Mouse (Mus musculus) limb, embryonic 14.5 days (tissue): ENCODE measurements at regions not wholly inside any gene's neighbourhood (a gene's known extent, or its start where the extent isn't known, plus 50 kb on each side); places are given as distances from the start of the nearest gene placed in this dataset.
"Not testable (repeated sequence)": the region's sequence is repeated elsewhere in the genome, so short reads cannot be mapped to it uniquely, and the experiment has no call there.

Experiments
- ATAC-seq: fragments of 200-750 bp; cut with Nextera tagmentation; 2 replicates; pipeline ENCODE4 v1.8.0; 2017; ENCODE audit warnings: low read depth, moderate number of reproducible peaks, moderate TSS enrichment; ENCODE audit not compliant: low FRiP score
- DNase-seq: peaks from one replicate; pipeline ENCODE4 v3.0.0-alpha.2; 2015; ENCODE audit warnings: low spot score
- H3K27ac ChIP-seq: fragments of 300-500 bp; sonication (generic); replicated peaks from 2 replicates; pipeline ENCODE4 v1.5.1; 2014; ENCODE audit warnings: low read depth, mild to moderate bottlenecking, low read length, moderate library complexity, mixed read lengths
- H3K27me3 ChIP-seq: fragments of 300-500 bp; sonication (generic); 2 replicates; pipeline ENCODE4 v1.6.1; 2014; ENCODE audit warnings: low read length, mixed read lengths; ENCODE audit not compliant: control insufficient read depth, insufficient read depth
- H3K36me3 ChIP-seq: fragments of 300-500 bp; sonication (generic); 2 replicates; pipeline ENCODE4 v1.6.1; 2014; ENCODE audit warnings: mild to moderate bottlenecking, low read length, moderate library complexity, mixed read lengths; ENCODE audit not compliant: control insufficient read depth, insufficient read depth
- H3K4me1 ChIP-seq: fragments of 300-500 bp; sonication (generic); 2 replicates; pipeline ENCODE4 v1.6.1; 2014; ENCODE audit warnings: antibody characterized with exemption, low read length, mixed read lengths; ENCODE audit not compliant: control insufficient read depth, insufficient read depth
- H3K4me2 ChIP-seq: fragments of 300-500 bp; sonication (generic); replicated peaks from 2 replicates; pipeline ENCODE4 v1.6.1; 2014; ENCODE audit warnings: low read depth, mild to moderate bottlenecking, low read length, moderate library complexity; ENCODE audit not compliant: severe bottlenecking
- H3K4me3 ChIP-seq: fragments of 300-500 bp; sonication (generic); replicated peaks from 2 replicates; pipeline ENCODE4 v1.5.1; 2014; ENCODE audit warnings: low read length
- H3K9ac ChIP-seq: fragments of 300-500 bp; sonication (generic); 2 replicates; pipeline ENCODE4 v1.6.1; 2014; ENCODE audit warnings: mild to moderate bottlenecking, low read depth, low read length, moderate library complexity; ENCODE audit not compliant: severe bottlenecking
- H3K9me3 ChIP-seq: fragments of 300-500 bp; sonication (generic); 2 replicates; pipeline ENCODE4 v1.6.1; 2016; ENCODE audit warnings: low read length; ENCODE audit not compliant: control insufficient read depth
- POLR2A ChIP-seq: fragments of 200-500 bp; IDR thresholded peaks from 2 replicates; pipeline ENCODE4 v1.8.0; 2012; ENCODE audit warnings: inconsistent platforms, mild to moderate bottlenecking, moderate library complexity, borderline replicate concordance; ENCODE audit not compliant: insufficient read depth, insufficient read length; ENCODE audit errors: extremely low read depth
- WGBS: fragments of 180-500 bp; shearing (Covaris S2); extraction: QIAGEN DNeasy Blood & Tissue Kit; methylation state at CpG from one replicate; pipeline ENCODE4 v1.1.7; 2014; 5-methylcytosine and 5-hydroxymethylcytosine counted together

GRCm38 (mm10) chr10:70843848-70844247 lies 188.1 kb upstream of the Phyhipl start:
- Histone ChIP-seq H3K9ac (no peak overlapping the region), H3K27me3 (no peaks in the 10 kb centered on the region), H3K4me2 (no peak overlapping the region), H3K36me3 (no peaks in the 10 kb centered on the region), H3K4me1 (no peaks in the 10 kb centered on the region), H3K27ac (no peak overlapping the region), H3K9me3 (peaks cover 4% of the 10 kb centered on the region; the same call in 1 of the 2 replicates), H3K4me3 (no peak overlapping the region)
- 88% methylated on average over 2 of the region's 2 CpGs for WGBS
- no peak for TF ChIP-seq POLR2A
- DNase-seq (no peak), ATAC-seq (no peak)

GRCm38 (mm10) chr10:70842176-70842838 lies 186.5 kb upstream of the Phyhipl start:
- TF ChIP-seq POLR2A = no peak
- 83% methylated on average over 4 of the region's 4 CpGs for WGBS
- Histone ChIP-seq H3K9me3 (peaks cover 4% of the 10 kb centered on the region; the same call in 1 of the 2 replicates), H3K9ac (no peak overlapping the region), H3K27me3 (no peaks in the 10 kb centered on the region), H3K27ac (no peak overlapping the region), H3K4me3 (no peak overlapping the region), H3K4me2 (no peak overlapping the region), H3K4me1 (no peaks in the 10 kb centered on the region), H3K36me3 (no peaks in the 10 kb centered on the region)
- no peak for ATAC-seq
- no peak for DNase-seq

- not testable (repeated sequence) for H3K4me3 ChIP-seq, H3K9ac ChIP-seq
- 90% methylated on average over 2 of the region's 2 CpGs for WGBS
Observed at GRCm38 (mm10) chr10:70841179-70841578, 185.4 kb upstream of the Phyhipl start.

GRCm38 (mm10) chr10:70838147-70838546 lies 182.4 kb upstream of the Phyhipl start:
- H3K9ac ChIP-seq = no peak overlapping the region
- no peak overlapping the region for H3K27ac ChIP-seq
- ATAC-seq (no peak), DNase-seq (no peak)
- peaks cover 4% of the 10 kb centered on the region; the same call in 1 of the 2 replicates for H3K9me3 ChIP-seq
- no peaks in the 10 kb centered on the region for H3K27me3 ChIP-seq
- no peak overlapping the region for H3K4me2 ChIP-seq
- H3K36me3 ChIP-seq = no peaks in the 10 kb centered on the region
- H3K4me3 ChIP-seq = no peak overlapping the region
- 86% methylated on average over 4 of the region's 4 CpGs for WGBS
- TF ChIP-seq POLR2A = no peak
- H3K4me1 ChIP-seq = no peaks in the 10 kb centered on the region

More at GRCm38 (mm10) chr10:70841179-70841578, 185.4 kb upstream of the Phyhipl start:
- ATAC-seq, DNase-seq, H3K9me3 ChIP-seq, H3K27me3 ChIP-seq, H3K27ac ChIP-seq, H3K4me2 ChIP-seq, H3K36me3 ChIP-seq, H3K4me1 ChIP-seq: not testable (repeated sequence)

- Histone ChIP-seq H3K9ac (no peak overlapping the region), H3K27me3 (no peaks in the 10 kb centered on the region), H3K27ac (no peak overlapping the region), H3K4me3 (no peak overlapping the region), H3K36me3 (no peaks in the 10 kb centered on the region), H3K9me3 (peaks cover 4% of the 10 kb centered on the region; the same call in 1 of the 2 replicates), H3K4me1 (no peaks in the 10 kb centered on the region), H3K4me2 (no peak overlapping the region)
- 86% methylated on average over 6 of the region's 6 CpGs for WGBS
- DNase-seq (no peak), ATAC-seq (no peak)
- no peak for TF ChIP-seq POLR2A
Observed at GRCm38 (mm10) chr10:70837326-70837725, 181.6 kb upstream of the Phyhipl start.

- H3K36me3 ChIP-seq = no peaks in the 10 kb centered on the region
- DNase-seq = no peak
- no peak for TF ChIP-seq POLR2A
Observed at GRCm38 (mm10) chr10:70832616-70833015, 176.9 kb upstream of the Phyhipl start.

More at GRCm38 (mm10) chr10:70832616-70833015, 176.9 kb upstream of the Phyhipl start:
- Histone ChIP-seq H3K4me3 (no peak overlapping the region), H3K9me3 (no peaks in the 10 kb centered on the region), H3K27ac (no peak overlapping the region), H3K4me2 (no peak overlapping the region), H3K9ac (no peak overlapping the region), H3K27me3 (no peaks in the 10 kb centered on the region), H3K4me1 (no peaks in the 10 kb centered on the region)
- WGBS = 52% methylated on average over 4 of the region's 4 CpGs
- ATAC-seq = no peak
